Mouse (Mus musculus) limb, embryonic 13.5 days (tissue): ENCODE results near the gene Sergef. TPM values are rescaled to one million over a fixed set of nuclear protein-coding genes. Genes with fewer than 3 reads are reported as not detected.

Experiments
- ATAC-seq: fragments of 200-750 bp; cut with Nextera tagmentation; 2 replicates; pipeline ENCODE4 v1.8.0; 2017; ENCODE audit warnings: low read depth, moderate number of reproducible peaks, moderate TSS enrichment; ENCODE audit not compliant: low FRiP score
- H3K27ac ChIP-seq: fragments of 300-500 bp; sonication (generic); 2 replicates; pipeline ENCODE4 v1.5.1; 2015; ENCODE audit warnings: inconsistent platforms, mild to moderate bottlenecking, moderate library complexity
- H3K27me3 ChIP-seq: fragments of 300-500 bp; sonication (generic); 2 replicates; pipeline ENCODE4 v1.6.1; 2015; ENCODE audit warnings: mild to moderate bottlenecking, inconsistent platforms
- H3K36me3 ChIP-seq: fragments of 300-500 bp; sonication (generic); 2 replicates; pipeline ENCODE4 v1.6.1; 2015; ENCODE audit warnings: inconsistent platforms, mild to moderate bottlenecking, moderate library complexity
- H3K4me1 ChIP-seq: fragments of 300-500 bp; sonication (generic); 2 replicates; pipeline ENCODE4 v1.6.1; 2015; ENCODE audit warnings: inconsistent platforms
- H3K4me2 ChIP-seq: fragments of 300-500 bp; sonication (generic); replicated peaks from 2 replicates; pipeline ENCODE4 v1.6.1; 2015; ENCODE audit warnings: inconsistent platforms, mild to moderate bottlenecking, moderate library complexity
- H3K4me3 ChIP-seq: fragments of 300-500 bp; sonication (generic); 2 replicates; pipeline ENCODE4 v1.5.1; 2015; ENCODE audit warnings: moderate library complexity, mild to moderate bottlenecking, inconsistent platforms
- H3K9ac ChIP-seq: fragments of 300-500 bp; sonication (generic); 2 replicates; pipeline ENCODE4 v1.6.1; 2015; ENCODE audit warnings: mild to moderate bottlenecking, inconsistent platforms
- H3K9me3 ChIP-seq: fragments of 300-500 bp; sonication (generic); 2 replicates; pipeline ENCODE4 v1.6.1; 2016; ENCODE audit warnings: inconsistent platforms
- WGBS: fragments of 180-500 bp; shearing (Covaris S2); methylation state at CpG from one replicate; pipeline ENCODE4 v1.1.7; 2015; 5-methylcytosine and 5-hydroxymethylcytosine counted together
- polyA plus RNA-seq: library from polyadenylated mRNA; unstranded; fragments of >200 nt; fragmentation: Nextera tagmentation; extraction: Ambion mirVana; gene quantifications from 2 replicates; pipeline ENCODE4 v1.2.1, GENCODE M21; 2015

Sergef gene
- polyA plus RNA-seq, 1 experiment from 2014 or later: 13.2 TPM

- H3K27ac ChIP-seq: no peak overlapping the region
- H3K9me3 ChIP-seq: no peaks in the 10 kb centered on the region
- no peak overlapping the region for H3K4me2 ChIP-seq
- H3K9ac ChIP-seq: peak overlapping the region; percentile 26; the same call in 1 of the 2 replicates
- H3K4me3 ChIP-seq: no peak overlapping the region
- WGBS: 38% methylated on average over 9 of the region's 9 CpGs
- H3K36me3 ChIP-seq: no peaks in the 10 kb centered on the region
- no peaks in the 10 kb centered on the region for H3K27me3 ChIP-seq
- peaks cover 12% of the 10 kb centered on the region for H3K4me1 ChIP-seq
- no peak for ATAC-seq
Observed at GRCm38 (mm10) chr7:46473141-46473540, 166.5 kb downstream of the Sergef start.

- H3K4me1 ChIP-seq: peaks cover 12% of the 10 kb centered on the region
Observed at GRCm38 (mm10) chr7:46471054-46471737, 168.4 kb downstream of the Sergef start.

GRCm38 (mm10) chr7:46469542-46469941, 170.1 kb downstream of the Sergef start:
- H3K4me3 ChIP-seq: no peak overlapping the region

More at GRCm38 (mm10) chr7:46471054-46471737, 168.4 kb downstream of the Sergef start:
- Histone ChIP-seq H3K9ac (no peak overlapping the region), H3K36me3 (no peaks in the 10 kb centered on the region), H3K4me2 (no peak overlapping the region), H3K9me3 (no peaks in the 10 kb centered on the region), H3K27me3 (no peaks in the 10 kb centered on the region), H3K27ac (no peak overlapping the region), H3K4me3 (no peak overlapping the region)
- no peak for ATAC-seq
- WGBS: 56% methylated on average over 7 of the region's 7 CpGs

GRCm38 (mm10) chr7:46466422-46466981, 173.1 kb downstream of the Sergef start:
- Histone ChIP-seq H3K27me3 (no peaks in the 10 kb centered on the region), H3K4me3 (no peak overlapping the region), H3K27ac (no peak overlapping the region), H3K4me1 (no peaks in the 10 kb centered on the region), H3K4me2 (no peak overlapping the region), H3K36me3 (no peaks in the 10 kb centered on the region), H3K9me3 (no peaks in the 10 kb centered on the region), H3K9ac (no peak overlapping the region)
- ATAC-seq: no peak
- WGBS: 72% methylated on average over 7 of the region's 7 CpGs

More at GRCm38 (mm10) chr7:46469542-46469941, 170.1 kb downstream of the Sergef start:
- no peak overlapping the region for H3K4me2 ChIP-seq
- peaks cover 12% of the 10 kb centered on the region for H3K4me1 ChIP-seq
- no peaks in the 10 kb centered on the region for H3K36me3 ChIP-seq
- WGBS: 86% methylated on average over 3 of the region's 3 CpGs
- H3K27me3 ChIP-seq: no peaks in the 10 kb centered on the region
- H3K9me3 ChIP-seq: no peaks in the 10 kb centered on the region
- no peak for ATAC-seq
- H3K9ac ChIP-seq: no peak overlapping the region
- no peak overlapping the region for H3K27ac ChIP-seq

GRCm38 (mm10) chr7:46463136-46463535, 176.5 kb downstream of the Sergef start:
- Histone ChIP-seq H3K9ac (no peak overlapping the region), H3K36me3 (no peaks in the 10 kb centered on the region), H3K4me3 (no peak overlapping the region), H3K27me3 (no peaks in the 10 kb centered on the region), H3K4me2 (no peak overlapping the region), H3K9me3 (no peaks in the 10 kb centered on the region), H3K27ac (no peak overlapping the region), H3K4me1 (no peaks in the 10 kb centered on the region)
- 80% methylated on average over 8 of the region's 8 CpGs for WGBS
- ATAC-seq: no peak

- WGBS: 66% methylated on average over 8 of the region's 8 CpGs
- no peaks in the 10 kb centered on the region for H3K9me3 ChIP-seq
- no peaks in the 10 kb centered on the region for H3K4me1 ChIP-seq
- no peaks in the 10 kb centered on the region for H3K27me3 ChIP-seq
- H3K4me3 ChIP-seq: no peak overlapping the region
- no peak overlapping the region for H3K27ac ChIP-seq
- no peaks in the 10 kb centered on the region for H3K36me3 ChIP-seq
- H3K9ac ChIP-seq: no peak overlapping the region
- H3K4me2 ChIP-seq: no peak overlapping the region
- ATAC-seq: no peak
Observed at GRCm38 (mm10) chr7:46462287-46462686, 177.3 kb downstream of the Sergef start.

GRCm38 (mm10) chr7:46459605-46460245, 179.9 kb downstream of the Sergef start:
- Histone ChIP-seq H3K36me3 (no peaks in the 10 kb centered on the region), H3K27me3 (no peaks in the 10 kb centered on the region), H3K4me2 (no peak overlapping the region), H3K9ac (no peak overlapping the region), H3K9me3 (peaks cover 7% of the 10 kb centered on the region; the same call in 1 of the 2 replicates), H3K4me3 (no peak overlapping the region), H3K4me1 (no peaks in the 10 kb centered on the region), H3K27ac (no peak overlapping the region)
- ATAC-seq: no peak
- 74% methylated on average over 9 of the region's 9 CpGs for WGBS

GRCm38 (mm10) chr7:46459200-46459599, 180.4 kb downstream of the Sergef start:
- Histone ChIP-seq H3K4me3 (no peak overlapping the region), H3K27ac (no peak overlapping the region), H3K27me3 (no peaks in the 10 kb centered on the region), H3K9ac (no peak overlapping the region), H3K4me1 (no peaks in the 10 kb centered on the region), H3K9me3 (peaks cover 7% of the 10 kb centered on the region; the same call in 1 of the 2 replicates), H3K36me3 (no peaks in the 10 kb centered on the region), H3K4me2 (no peak overlapping the region)
- ATAC-seq: no peak
- 86% methylated on average over 2 of the region's 2 CpGs for WGBS

- H3K4me2 ChIP-seq: no peak overlapping the region
- H3K9me3 ChIP-seq: peaks cover 7% of the 10 kb centered on the region; the same call in 1 of the 2 replicates
- no peaks in the 10 kb centered on the region for H3K27me3 ChIP-seq
- no peak overlapping the region for H3K4me3 ChIP-seq
- ATAC-seq: no peak
- H3K36me3 ChIP-seq: no peaks in the 10 kb centered on the region
- WGBS: 66% methylated on average over 3 of the region's 3 CpGs
- H3K4me1 ChIP-seq: no peaks in the 10 kb centered on the region
- no peak overlapping the region for H3K9ac ChIP-seq
- no peak overlapping the region for H3K27ac ChIP-seq
Observed at GRCm38 (mm10) chr7:46457889-46458288, 181.7 kb downstream of the Sergef start.

GRCm38 (mm10) chr7:46453930-46454679, 185.5 kb downstream of the Sergef start:
- no peak overlapping the region for H3K4me2 ChIP-seq
- no peak overlapping the region for H3K4me3 ChIP-seq
- H3K36me3 ChIP-seq: no peaks in the 10 kb centered on the region
- no peaks in the 10 kb centered on the region for H3K4me1 ChIP-seq
- WGBS: 33% methylated on average over 10 of the region's 10 CpGs
- H3K9me3 ChIP-seq: peaks cover 7% of the 10 kb centered on the region; the same call in 1 of the 2 replicates
- H3K27ac ChIP-seq: no peak overlapping the region
- no peak for ATAC-seq
- H3K9ac ChIP-seq: no peak overlapping the region
- H3K27me3 ChIP-seq: no peaks in the 10 kb centered on the region

GRCm38 (mm10) chr7:46448922-46449645, 190.5 kb downstream of the Sergef start:
- Histone ChIP-seq H3K9ac (no peak overlapping the region), H3K4me1 (no peaks in the 10 kb centered on the region), H3K36me3 (no peaks in the 10 kb centered on the region), H3K27ac (no peak overlapping the region), H3K27me3 (no peaks in the 10 kb centered on the region), H3K9me3 (no peaks in the 10 kb centered on the region), H3K4me3 (no peak overlapping the region), H3K4me2 (no peak overlapping the region)
- no peak for ATAC-seq
- 54% methylated on average over 6 of the region's 6 CpGs for WGBS
